Mouse (Mus musculus) heart, embryonic 11.5 days (tissue): ENCODE measurements around the gene Cep70. TPM values are rescaled to one million over a fixed set of nuclear protein-coding genes. Genes with fewer than 3 reads are reported as not detected.

Experiments
- ATAC-seq: fragments of 200-750 bp; cut with Nextera tagmentation; replicated peaks from 2 replicates; pipeline ENCODE4 v1.8.0; 2017; ENCODE audit warnings: moderate library complexity; ENCODE audit not compliant: insufficient number of reproducible peaks, low FRiP score, low TSS enrichment
- H3K27ac ChIP-seq: fragments of 300-500 bp; sonication (generic); 2 replicates; pipeline ENCODE4 v1.5.1; 2014; ENCODE audit warnings: mild to moderate bottlenecking, low read depth, low read length
- H3K27me3 ChIP-seq: fragments of 300-500 bp; sonication (generic); 2 replicates; pipeline ENCODE4 v1.6.1; 2014; ENCODE audit warnings: mild to moderate bottlenecking, low read length, mixed read lengths; ENCODE audit not compliant: control insufficient read depth, insufficient read depth
- H3K36me3 ChIP-seq: fragments of 300-500 bp; sonication (generic); 2 replicates; pipeline ENCODE4 v1.6.1; 2014; ENCODE audit warnings: mild to moderate bottlenecking, low read length, moderate library complexity, mixed read lengths; ENCODE audit not compliant: control insufficient read depth, insufficient read depth
- H3K4me1 ChIP-seq: fragments of 300-500 bp; sonication (generic); 2 replicates; pipeline ENCODE4 v1.6.1; 2014; ENCODE audit warnings: low read length; ENCODE audit not compliant: control insufficient read depth, insufficient read depth
- H3K4me2 ChIP-seq: fragments of 300-500 bp; sonication (generic); 2 replicates; pipeline ENCODE4 v1.6.1; 2014; ENCODE audit warnings: mild to moderate bottlenecking, moderate library complexity
- H3K4me3 ChIP-seq: fragments of 300-500 bp; sonication (generic); 2 replicates; pipeline ENCODE4 v1.5.1; 2014; ENCODE audit warnings: low read depth, low read length
- H3K9ac ChIP-seq: fragments of 300-500 bp; sonication (generic); 2 replicates; pipeline ENCODE4 v1.6.1; 2014; ENCODE audit warnings: mild to moderate bottlenecking, low read depth, low read length, moderate library complexity
- H3K9me3 ChIP-seq: fragments of 300-500 bp; sonication (generic); replicated peaks from 2 replicates; pipeline ENCODE4 v1.6.1; 2016; ENCODE audit warnings: low read length; ENCODE audit not compliant: control insufficient read depth
- WGBS: fragments of 180-500 bp; shearing (Covaris S2); extraction: QIAGEN DNeasy Blood & Tissue Kit; methylation state at CpG from one replicate; pipeline ENCODE4 v1.1.7; 2014; ENCODE audit not compliant: insufficient replicate concordance; 5-methylcytosine and 5-hydroxymethylcytosine counted together
- polyA plus RNA-seq: library from polyadenylated mRNA; unstranded; fragments of >200 nt; fragmentation: Nextera tagmentation; extraction: Ambion mirVana; gene quantifications from 2 replicates; pipeline ENCODE4 v1.2.1, GENCODE M21; 2014

Cep70 gene
- polyA plus RNA-seq, 1 experiment from 2014 or later, result 27.5 TPM

DNA sequence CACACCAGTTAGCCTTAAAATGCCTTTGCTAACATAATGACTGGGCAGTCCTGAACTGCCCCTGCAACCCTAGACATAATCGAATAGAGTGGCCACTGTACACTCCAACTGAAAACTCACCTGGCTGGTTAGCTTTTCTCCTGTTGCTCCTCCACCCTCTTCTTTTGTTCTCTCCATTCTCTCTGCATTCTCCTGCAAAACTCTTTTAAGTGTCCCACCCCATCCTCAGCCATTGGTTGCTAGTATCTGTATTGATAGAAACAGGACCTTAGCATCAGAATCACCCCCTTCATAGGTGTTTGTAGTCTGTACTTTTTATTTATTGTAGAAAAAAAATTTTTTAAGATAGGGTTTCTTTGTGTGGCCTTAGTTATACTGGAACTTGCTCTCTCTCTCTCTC is 13.0 kb downstream of the Cep70 start:
- Histone ChIP-seq H3K27me3 (no peaks in the 10 kb centered on the region), H3K27ac (0 out of 2 replicates have a peak overlapping the region, but pooled peaks have one; percentile 22), H3K4me2 (no peak overlapping the region), H3K9me3 (no peaks in the 10 kb centered on the region), H3K4me3 (no peak overlapping the region), H3K4me1 (no peaks in the 10 kb centered on the region), H3K9ac (no peak overlapping the region), H3K36me3 (peaks cover 2% of the 10 kb centered on the region; the same call in 1 of the 2 replicates)
- 94% methylated on average over 1 of the region's 1 CpGs for WGBS
- no peak for ATAC-seq

DNA sequence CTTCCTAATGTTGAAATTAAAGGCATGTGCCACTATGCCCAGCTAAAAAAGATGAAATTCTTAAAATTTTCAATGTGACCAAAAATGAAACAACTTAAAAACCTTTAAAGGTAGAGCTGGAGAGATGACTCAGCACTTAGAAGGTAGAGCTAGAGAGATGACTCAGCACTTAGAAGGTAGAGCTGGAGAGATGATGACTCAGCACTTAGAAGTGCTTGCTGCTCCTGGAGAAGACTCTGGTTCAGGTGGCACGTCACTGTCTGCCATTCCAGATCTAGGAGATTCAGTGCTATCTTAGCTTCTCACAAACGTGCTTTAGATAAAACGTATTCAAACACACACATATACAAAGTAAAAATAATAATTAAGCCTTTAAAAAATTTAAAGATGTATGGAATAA is 13.7 kb downstream of the Cep70 start:
- Histone ChIP-seq H3K4me2 (no peak overlapping the region), H3K9ac (no peak overlapping the region), H3K27me3 (no peaks in the 10 kb centered on the region), H3K9me3 (no peaks in the 10 kb centered on the region), H3K4me3 (no peak overlapping the region), H3K27ac (0 out of 2 replicates have a peak overlapping the region, but pooled peaks have one; percentile 22), H3K4me1 (no peaks in the 10 kb centered on the region), H3K36me3 (peaks cover 3% of the 10 kb centered on the region)
- 73% methylated on average over 3 of the region's 3 CpGs for WGBS
- ATAC-seq, result no peak

DNA sequence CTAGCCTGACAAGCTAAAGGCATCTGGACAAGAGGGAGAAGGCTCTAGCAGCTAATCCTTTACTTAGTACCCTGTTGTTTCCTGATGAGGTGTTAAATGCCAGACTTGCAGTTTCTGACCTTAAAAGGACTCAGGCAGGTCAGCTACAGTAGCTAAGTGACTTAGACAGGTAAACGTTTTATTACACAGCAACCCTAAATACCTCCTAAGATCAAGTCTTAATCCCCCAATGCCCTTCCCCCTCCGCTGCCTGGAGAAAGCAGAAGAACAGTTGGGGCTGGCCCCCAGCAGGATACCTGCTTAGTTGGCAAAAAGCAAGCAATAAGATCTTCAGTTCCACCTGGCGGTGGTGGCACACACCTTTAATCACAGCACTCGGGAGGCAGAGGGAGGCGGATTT is 15.7 kb downstream of the Cep70 start:
- no peak overlapping the region for H3K27ac ChIP-seq
- H3K4me1 ChIP-seq, result no peaks in the 10 kb centered on the region
- 67% methylated on average over 5 of the region's 5 CpGs for whole genome bisulfite sequencing

GRCm38 (mm10) chr9:99304296-99304695 is 61.1 kb downstream of the Cep70 start:
- no peaks in the 10 kb centered on the region for H3K4me1 ChIP-seq
- no peak overlapping the region for H3K4me2 ChIP-seq
- no peaks in the 10 kb centered on the region for H3K9me3 ChIP-seq
- H3K27me3 ChIP-seq, result no peaks in the 10 kb centered on the region
- WGBS, result 81% methylated on average over 5 of the region's 5 CpGs
- H3K36me3 ChIP-seq, result peaks cover 4% of the 10 kb centered on the region; the same call in 1 of the 2 replicates
- no peak overlapping the region for H3K27ac ChIP-seq
- no peak for ATAC-seq
- H3K4me3 ChIP-seq, result no peak overlapping the region
- H3K9ac ChIP-seq, result no peak overlapping the region

More for the DNA sequence above, 15.7 kb downstream of the Cep70 start:
- no peaks in the 10 kb centered on the region for H3K27me3 ChIP-seq
- no peak overlapping the region for H3K4me3 ChIP-seq
- H3K4me2 ChIP-seq, result no peak overlapping the region
- no peak overlapping the region for H3K9ac ChIP-seq
- peaks cover 4% of the 10 kb centered on the region for H3K36me3 ChIP-seq
- H3K9me3 ChIP-seq, result no peaks in the 10 kb centered on the region
- ATAC-seq, result no peak

DNA sequence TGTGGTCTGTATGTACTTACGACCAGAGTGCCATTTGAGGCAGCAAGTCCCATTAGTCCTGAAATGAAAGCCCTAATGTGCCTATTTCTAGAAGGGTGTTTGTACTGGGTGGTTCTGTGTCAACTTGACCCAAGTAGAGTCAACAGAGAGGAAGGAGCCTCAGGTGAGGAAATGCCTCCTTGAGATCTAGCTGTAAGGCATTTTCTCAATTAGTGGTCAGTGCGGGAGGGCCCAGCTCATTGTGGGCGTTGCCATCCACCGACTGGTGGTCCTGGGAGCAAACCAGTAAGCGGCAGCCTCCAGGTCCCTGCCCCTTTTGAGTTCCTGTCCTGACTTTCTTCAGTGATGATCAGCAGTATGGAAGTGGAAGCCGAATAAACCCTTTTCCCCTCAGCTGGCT is 63.1 kb downstream of the Cep70 start:
- Histone ChIP-seq H3K4me2 (no peak overlapping the region), H3K4me3 (no peak overlapping the region), H3K9ac (no peak overlapping the region), H3K27me3 (no peaks in the 10 kb centered on the region), H3K36me3 (peaks cover 4% of the 10 kb centered on the region; the same call in 1 of the 2 replicates), H3K4me1 (no peaks in the 10 kb centered on the region), H3K27ac (no peak overlapping the region), H3K9me3 (no peaks in the 10 kb centered on the region)
- no peak for ATAC-seq
- 76% methylated on average over 6 of the region's 6 CpGs for WGBS

- no peaks in the 10 kb centered on the region for H3K36me3 ChIP-seq
- H3K27me3 ChIP-seq, result no peaks in the 10 kb centered on the region
- no peak overlapping the region for H3K4me2 ChIP-seq
- 46% methylated on average over 8 of the region's 8 CpGs for WGBS
- H3K27ac ChIP-seq, result no peak overlapping the region
- no peaks in the 10 kb centered on the region for H3K4me1 ChIP-seq
- H3K4me3 ChIP-seq, result no peak overlapping the region
- H3K9ac ChIP-seq, result no peak overlapping the region
- no peaks in the 10 kb centered on the region for H3K9me3 ChIP-seq
- ATAC-seq, result no peak
These were observed 76.3 kb downstream of the Cep70 start for GRCm38 (mm10) chr9:99319343-99319951.

DNA sequence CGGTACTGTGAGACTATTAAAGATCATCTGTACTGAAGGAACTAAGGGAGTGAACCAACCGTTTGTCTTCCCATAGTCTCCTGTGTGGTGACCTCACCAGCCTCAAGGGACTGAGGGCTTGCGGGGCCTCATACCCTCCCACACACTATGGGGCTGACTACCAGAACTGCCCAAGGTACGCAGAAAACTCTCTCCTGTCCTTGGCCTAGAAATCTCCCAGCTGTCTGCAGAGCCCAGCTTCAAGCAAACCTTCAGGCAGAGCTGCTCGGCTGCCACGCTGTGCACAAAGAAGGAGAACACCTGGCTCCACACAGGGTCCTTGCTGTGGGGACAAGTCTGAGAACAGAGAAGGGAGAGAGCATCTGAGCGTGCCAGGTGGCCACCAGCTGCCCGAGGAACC is 76.8 kb downstream of the Cep70 start:
- Histone ChIP-seq H3K36me3 (no peaks in the 10 kb centered on the region), H3K4me1 (no peaks in the 10 kb centered on the region), H3K27me3 (no peaks in the 10 kb centered on the region), H3K4me2 (no peak overlapping the region), H3K9ac (no peak overlapping the region), H3K9me3 (no peaks in the 10 kb centered on the region), H3K27ac (no peak overlapping the region), H3K4me3 (no peak overlapping the region)
- no peak for ATAC-seq
- 73% methylated on average over 8 of the region's 8 CpGs for WGBS

- WGBS, result 67% methylated on average over 7 of the region's 7 CpGs
- ATAC-seq, result no peak
- Histone ChIP-seq H3K9ac (no peak overlapping the region), H3K4me2 (no peak overlapping the region), H3K27ac (no peak overlapping the region), H3K27me3 (no peaks in the 10 kb centered on the region), H3K9me3 (no peaks in the 10 kb centered on the region), H3K36me3 (no peaks in the 10 kb centered on the region), H3K4me1 (no peaks in the 10 kb centered on the region), H3K4me3 (no peak overlapping the region)
These were observed 82.2 kb downstream of the Cep70 start for GRCm38 (mm10) chr9:99325208-99325929.

DNA sequence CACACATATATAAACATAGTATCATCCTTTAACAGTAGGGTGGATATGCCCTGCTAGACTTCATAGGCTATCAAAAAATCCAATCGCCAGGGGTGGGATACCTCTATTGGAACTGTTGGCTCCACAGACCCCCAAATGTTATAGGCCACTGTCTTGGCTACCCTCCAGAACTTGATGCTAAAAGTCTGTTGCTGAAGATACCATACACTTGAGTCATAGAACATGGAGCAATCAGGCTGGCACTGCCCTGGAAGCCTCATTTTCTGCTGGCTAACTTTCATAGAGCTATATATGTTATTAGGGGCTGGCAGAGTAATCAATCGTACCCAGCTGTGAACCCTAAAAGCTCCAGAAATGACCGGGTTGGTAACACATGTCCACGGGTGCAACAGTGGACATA is 82.8 kb downstream of the Cep70 start:
- Histone ChIP-seq H3K9ac (no peak overlapping the region), H3K27ac (no peak overlapping the region), H3K4me2 (no peak overlapping the region), H3K9me3 (no peaks in the 10 kb centered on the region), H3K4me3 (no peak overlapping the region), H3K36me3 (no peaks in the 10 kb centered on the region), H3K27me3 (no peaks in the 10 kb centered on the region), H3K4me1 (no peaks in the 10 kb centered on the region)
- WGBS, result 72% methylated on average over 4 of the region's 4 CpGs
- no peak for ATAC-seq
